Mouse (Mus musculus): Measurements from ENCODE around the gene Hspa1b. TPM values are rescaled to one million over a fixed set of nuclear protein-coding genes. Genes with fewer than 3 reads are reported as not detected.
"Not testable (repeated sequence)": the region's sequence is repeated elsewhere in the genome, so short reads cannot be mapped to it uniquely, and the experiment has no call there.

The Hspa1b gene
- polyA plus RNA-seq, 1 experiment from 2014 or later, result 0.07 TPM

DNA sequence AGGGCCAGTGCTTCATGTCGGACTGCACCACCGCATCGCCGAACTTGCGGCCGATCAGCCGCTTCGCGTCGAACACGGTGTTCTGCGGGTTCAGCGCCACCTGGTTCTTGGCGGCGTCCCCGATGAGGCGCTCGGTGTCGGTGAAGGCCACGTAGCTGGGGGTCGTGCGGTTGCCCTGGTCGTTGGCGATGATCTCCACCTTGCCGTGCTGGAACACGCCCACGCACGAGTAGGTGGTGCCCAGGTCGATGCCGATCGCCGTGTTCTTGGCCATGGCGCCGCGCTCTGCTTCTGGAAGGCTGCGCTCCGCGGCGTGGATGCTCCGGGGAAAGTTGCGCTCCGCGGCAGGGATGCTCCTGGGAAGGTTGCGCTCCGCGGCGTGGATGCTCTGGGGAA, 306 bp downstream of the Hspa1b start:
- under 1% methylated on average over 35 of the region's 47 CpGs for WGBS
- Histone ChIP-seq H3K4me1 (peaks cover 12% of the 10 kb centered on the region), H3K27me3 (ENCODE audit: poor library complexity, severe bottlenecking) (peaks cover 63% of the 10 kb centered on the region), H3K4me3 (peak overlapping the region; percentile 62), H3K27ac (0 out of 2 replicates have a peak overlapping the region, but pooled peaks have one; percentile 92)
- not testable (repeated sequence) for H3K9me3 ChIP-seq; H3K36me3 ChIP-seq (replicated peaks); DNase-seq (ENCODE audit: extremely low spot score, low spot score)

GRCm38 (mm10) chr17:34957966-34958365, 1.1 kb downstream of the Hspa1b start:
- H3K27me3 ChIP-seq (ENCODE audit: poor library complexity, severe bottlenecking), result peaks cover 63% of the 10 kb centered on the region
- H3K36me3 ChIP-seq (replicated peaks); DNase-seq (ENCODE audit: extremely low spot score, low spot score); H3K27ac ChIP-seq; H3K9me3 ChIP-seq; H3K4me3 ChIP-seq: not testable (repeated sequence)
- H3K4me1 ChIP-seq, result peaks cover 12% of the 10 kb centered on the region
- 36% methylated on average over 26 of the region's 40 CpGs for WGBS

GRCm38 (mm10) chr17:34957291-34957690, 1.7 kb downstream of the Hspa1b start:
- H3K27ac ChIP-seq; H3K4me3 ChIP-seq; DNase-seq (ENCODE audit: extremely low spot score, low spot score); H3K36me3 ChIP-seq (replicated peaks); H3K9me3 ChIP-seq: not testable (repeated sequence)
- Histone ChIP-seq H3K27me3 (ENCODE audit: poor library complexity, severe bottlenecking) (peaks cover 56% of the 10 kb centered on the region), H3K4me1 (peaks cover 12% of the 10 kb centered on the region)
- WGBS, result 28% methylated on average over 39 of the region's 40 CpGs

DNA sequence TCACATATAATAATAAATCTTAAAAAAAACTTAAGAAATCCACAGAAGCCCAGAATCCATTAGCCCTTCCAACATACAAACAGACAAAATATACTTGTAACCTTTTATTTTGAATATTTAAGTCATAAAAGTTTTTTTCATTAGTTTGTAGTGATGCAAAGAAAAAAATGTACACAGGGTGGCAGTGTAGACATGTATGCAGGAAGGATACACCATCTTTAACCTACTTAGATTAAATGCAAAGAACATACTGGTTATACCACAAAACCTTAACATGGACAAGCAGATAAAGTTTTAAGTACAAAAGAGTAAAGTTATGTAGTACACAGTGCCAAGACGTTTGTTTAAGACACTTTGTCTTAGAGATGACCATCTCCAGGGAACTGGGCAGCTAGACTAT, 2.7 kb downstream of the Hspa1b start:
- no peaks in the 10 kb centered on the region for H3K9me3 ChIP-seq
- 51% methylated on average over 1 of the region's 1 CpGs for WGBS
- peaks cover 6% of the 10 kb centered on the region for H3K36me3 ChIP-seq (replicated peaks)
- H3K4me3 ChIP-seq, result no peak overlapping the region
- no peak overlapping the region for H3K27ac ChIP-seq
- peaks cover 47% of the 10 kb centered on the region for H3K27me3 ChIP-seq (ENCODE audit: poor library complexity, severe bottlenecking)
- H3K4me1 ChIP-seq, result peaks cover 12% of the 10 kb centered on the region
- no peak for DNase-seq (ENCODE audit: extremely low spot score, low spot score)

DNA sequence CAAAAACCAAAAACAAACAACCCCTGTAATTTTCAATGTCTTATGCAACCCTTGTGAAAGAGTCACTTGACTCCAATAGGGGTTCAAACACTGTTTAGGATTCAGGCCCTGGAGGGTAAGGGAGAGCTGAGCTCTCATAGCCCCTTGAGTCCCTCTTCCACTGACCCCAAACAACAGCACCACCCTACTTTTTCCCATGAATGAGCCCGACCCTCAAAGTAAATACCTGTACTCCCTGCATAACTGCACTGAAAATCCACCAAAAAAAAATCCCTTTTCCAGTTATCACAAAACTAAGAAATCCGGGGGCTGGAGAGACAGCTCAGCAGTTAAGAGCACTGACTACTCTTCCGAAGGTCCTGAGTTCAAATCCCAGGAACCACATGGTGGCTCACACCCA, 3.2 kb downstream of the Hspa1b start:
- Histone ChIP-seq H3K4me1 (peaks cover 15% of the 10 kb centered on the region), H3K4me3 (no peak overlapping the region), H3K27me3 (ENCODE audit: poor library complexity, severe bottlenecking) (peaks cover 42% of the 10 kb centered on the region), H3K27ac (no peak overlapping the region), H3K36me3 (replicated peaks) (peaks cover 11% of the 10 kb centered on the region), H3K9me3 (no peaks in the 10 kb centered on the region)
- no peak for DNase-seq (ENCODE audit: extremely low spot score, low spot score)
- WGBS, result 84% methylated on average over 3 of the region's 3 CpGs

DNA sequence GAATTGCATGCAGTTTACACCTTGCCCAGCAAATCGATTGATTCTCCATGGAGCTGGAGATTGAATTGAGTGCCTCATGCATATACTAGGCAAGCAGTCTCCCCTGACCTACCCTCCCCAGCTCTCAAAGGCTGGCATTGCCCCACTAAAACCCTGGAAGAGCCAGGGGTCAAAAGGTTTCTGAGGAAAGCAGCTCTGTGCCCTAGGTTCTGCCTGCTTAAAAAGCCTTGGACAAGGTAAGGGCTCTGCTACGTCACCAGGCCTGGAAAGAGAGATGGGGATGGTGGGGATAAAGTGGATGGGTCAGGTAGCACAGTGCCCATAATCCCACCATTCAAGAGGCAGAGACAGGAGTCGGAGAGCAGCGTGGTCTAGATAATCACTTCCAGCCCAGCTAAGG, 4.2 kb downstream of the Hspa1b start:
- no peak for DNase-seq (ENCODE audit: extremely low spot score, low spot score)
- H3K4me3 ChIP-seq, result no peak overlapping the region
- H3K27me3 ChIP-seq (ENCODE audit: poor library complexity, severe bottlenecking), result peaks cover 34% of the 10 kb centered on the region
- peaks cover 21% of the 10 kb centered on the region for H3K36me3 ChIP-seq (replicated peaks)
- WGBS, result 64% methylated on average over 4 of the region's 4 CpGs
- H3K9me3 ChIP-seq, result no peaks in the 10 kb centered on the region
- no peak overlapping the region for H3K27ac ChIP-seq
- H3K4me1 ChIP-seq, result peaks cover 16% of the 10 kb centered on the region

DNA sequence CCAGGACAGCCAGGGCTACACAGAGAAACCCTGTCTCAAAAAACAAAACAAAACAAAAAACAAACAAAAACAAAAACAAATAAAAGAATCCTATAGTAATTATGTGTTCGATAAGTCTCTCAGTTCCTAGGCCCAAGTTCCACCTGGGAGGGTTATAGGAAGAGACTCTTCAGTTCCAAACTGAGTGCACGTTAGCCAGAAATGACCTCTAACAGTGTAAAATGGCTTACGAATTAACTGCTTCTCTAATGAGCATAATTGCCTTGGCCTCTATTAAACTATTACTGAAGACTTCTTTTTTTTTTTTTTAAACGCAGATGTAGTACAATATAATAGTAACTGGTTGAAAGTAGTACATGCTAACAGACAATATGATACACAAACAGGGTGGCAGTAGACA, 5.1 kb downstream of the Hspa1b start:
- 94% methylated on average over 4 of the region's 4 CpGs for WGBS
- peaks cover 27% of the 10 kb centered on the region for H3K36me3 ChIP-seq (replicated peaks)
- no peak for DNase-seq (ENCODE audit: extremely low spot score, low spot score)

DNA sequence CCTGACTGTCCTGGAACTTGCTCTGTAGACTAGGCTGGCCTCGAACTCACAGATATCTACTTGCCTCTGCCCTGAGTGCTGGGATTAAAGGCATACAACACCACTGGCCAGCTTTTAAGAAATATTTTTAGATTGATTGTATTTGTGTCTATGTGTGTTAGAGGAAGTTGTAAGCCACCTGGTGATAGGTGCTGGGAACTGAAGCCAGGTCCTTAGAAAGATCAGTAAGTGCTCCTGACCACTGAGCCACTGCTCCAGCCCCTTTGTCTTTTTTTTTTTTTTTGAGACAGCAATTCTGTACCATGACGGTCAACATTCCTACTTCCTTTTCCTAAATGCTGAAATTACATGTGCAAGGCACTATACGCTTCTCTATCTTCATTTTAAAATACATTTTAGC, 5.8 kb downstream of the Hspa1b start:
- DNase-seq (ENCODE audit: extremely low spot score, low spot score), result no peak
- peaks cover 27% of the 10 kb centered on the region for H3K36me3 ChIP-seq (replicated peaks)
- no peaks in the 10 kb centered on the region for H3K9me3 ChIP-seq
- whole genome bisulfite sequencing, result 91% methylated on average over 3 of the region's 3 CpGs
- peaks cover 34% of the 10 kb centered on the region for H3K27me3 ChIP-seq (ENCODE audit: poor library complexity, severe bottlenecking)
- H3K27ac ChIP-seq, result peak overlapping the region; percentile 97
- H3K4me1 ChIP-seq, result peaks cover 11% of the 10 kb centered on the region
- peak overlapping the region; percentile 98; the same call in 1 of the 2 replicates for H3K4me3 ChIP-seq

More for the DNA sequence above, 5.1 kb downstream of the Hspa1b start:
- Histone ChIP-seq H3K4me1 (peaks cover 11% of the 10 kb centered on the region), H3K9me3 (no peaks in the 10 kb centered on the region), H3K4me3 (no peak overlapping the region), H3K27me3 (ENCODE audit: poor library complexity, severe bottlenecking) (peaks cover 34% of the 10 kb centered on the region), H3K27ac (no peak overlapping the region)

- H3K27ac ChIP-seq, result peak overlapping the region; percentile 97
- H3K4me3 ChIP-seq, result peak overlapping the region; percentile 98
- peaks cover 27% of the 10 kb centered on the region for H3K36me3 ChIP-seq (replicated peaks)
- peaks cover 30% of the 10 kb centered on the region for H3K27me3 ChIP-seq (ENCODE audit: poor library complexity, severe bottlenecking)
- H3K9me3 ChIP-seq, result no peaks in the 10 kb centered on the region
- peak; percentile 88 for DNase-seq (ENCODE audit: extremely low spot score, low spot score)
- under 1% methylated on average over 23 of the region's 23 CpGs for WGBS
- H3K4me1 ChIP-seq, result peaks cover 11% of the 10 kb centered on the region
Observed at GRCm38 (mm10) chr17:34952378-34953040, 6.5 kb downstream of the Hspa1b start.

DNA sequence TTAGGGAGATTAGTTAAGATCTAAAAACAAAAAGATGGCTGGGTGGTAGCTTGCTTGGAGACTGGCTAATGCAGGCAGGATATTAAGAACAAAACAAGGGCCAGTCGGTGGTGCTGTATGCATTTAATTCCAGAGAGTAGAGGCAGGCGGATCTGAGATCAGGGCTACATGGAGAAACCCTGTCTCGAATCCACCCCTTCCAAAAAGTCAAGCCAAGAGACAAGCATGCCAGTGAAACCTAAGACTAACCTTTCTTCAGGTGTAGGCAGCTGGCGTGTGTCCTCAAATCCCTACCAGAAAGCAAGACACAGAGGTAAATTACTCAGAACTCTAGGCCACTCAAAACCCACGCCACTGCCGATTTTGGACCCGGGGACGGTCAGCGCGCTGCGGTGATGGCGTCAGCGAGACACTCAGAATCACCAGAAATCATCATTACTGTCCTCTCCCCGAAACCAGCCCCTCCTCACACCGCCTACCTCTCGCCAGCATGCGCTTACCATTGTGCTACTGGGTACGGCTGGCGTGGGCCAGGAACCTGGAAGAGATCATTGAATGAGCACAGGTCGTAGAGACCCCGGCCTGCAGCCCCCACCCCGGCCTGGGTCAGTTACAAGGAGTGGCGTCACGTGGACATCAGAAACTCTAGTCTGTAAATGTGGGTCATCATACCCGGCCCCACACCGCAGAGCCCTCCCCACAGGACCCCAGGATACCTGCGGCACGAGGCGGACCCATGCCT, 7.2 kb downstream of the Hspa1b start:
- Histone ChIP-seq H3K9me3 (no peaks in the 10 kb centered on the region), H3K4me1 (peaks cover 11% of the 10 kb centered on the region), H3K27ac (peak overlapping the region; percentile 97), H3K27me3 (ENCODE audit: poor library complexity, severe bottlenecking) (peaks cover 23% of the 10 kb centered on the region), H3K4me3 (peak overlapping the region; percentile 98), H3K36me3 (replicated peaks) (peaks cover 27% of the 10 kb centered on the region)
- DNase-seq (ENCODE audit: extremely low spot score, low spot score), result peak; percentile 23
- under 1% methylated on average over 29 of the region's 29 CpGs for WGBS

GRCm38 (mm10) chr17:34950514-34951455, 8.3 kb downstream of the Hspa1b start:
- Histone ChIP-seq H3K27ac (peak overlapping the region; percentile 97), H3K4me1 (peaks cover 11% of the 10 kb centered on the region), H3K9me3 (no peaks in the 10 kb centered on the region), H3K36me3 (replicated peaks) (peaks cover 27% of the 10 kb centered on the region), H3K4me3 (peak overlapping the region; percentile 98), H3K27me3 (ENCODE audit: poor library complexity, severe bottlenecking) (peaks cover 13% of the 10 kb centered on the region)
- 34% methylated on average over 10 of the region's 10 CpGs for WGBS
- DNase-seq (ENCODE audit: extremely low spot score, low spot score), result peak; percentile 24

GRCm38 (mm10) chr17:34949553-34949969, 9.5 kb downstream of the Hspa1b start:
- peaks cover 27% of the 10 kb centered on the region for H3K36me3 ChIP-seq (replicated peaks)
- H3K27ac ChIP-seq, result no peak overlapping the region
- H3K27me3 ChIP-seq (ENCODE audit: poor library complexity, severe bottlenecking), result 0 out of 2 replicates have a peak, but pooled peaks cover 1% of the 10 kb centered on the region
- H3K4me1 ChIP-seq, result peaks cover 11% of the 10 kb centered on the region
- WGBS, result 40% methylated on average over 4 of the region's 4 CpGs
- H3K9me3 ChIP-seq, result no peaks in the 10 kb centered on the region; the same call in 1 of the 2 replicates
- peak overlapping the region; percentile 98 for H3K4me3 ChIP-seq
- peak; percentile 61 for DNase-seq (ENCODE audit: extremely low spot score, low spot score)

Measured in forebrain, embryonic 10.5 days (tissue).